Mouse (Mus musculus) stomach, embryonic 15.5 days (tissue): ENCODE measurements around the gene Ppm1a. TPM values are rescaled to one million over a fixed set of nuclear protein-coding genes. Genes with fewer than 3 reads are reported as not detected.
A peak's percentile ranks its signal among the peaks of the same experiment; 100 is the strongest.

Source experiments
- ATAC-seq: fragments of 200-750 bp; cut with Nextera tagmentation; 2 replicates; pipeline ENCODE4 v1.8.0; 2017; ENCODE audit warnings: low read depth, moderate number of reproducible peaks, moderate TSS enrichment; ENCODE audit not compliant: insufficient read depth, low FRiP score
- H3K27ac ChIP-seq: fragments of 300-500 bp; sonication (generic); 2 replicates; pipeline ENCODE4 v1.5.1; 2015; ENCODE audit warnings: mild to moderate bottlenecking, inconsistent platforms
- H3K27me3 ChIP-seq: fragments of 300-500 bp; sonication (generic); replicated peaks from 2 replicates; pipeline ENCODE4 v1.6.1; 2015; ENCODE audit warnings: inconsistent platforms
- H3K36me3 ChIP-seq: fragments of 300-500 bp; sonication (generic); 2 replicates; pipeline ENCODE4 v1.6.1; 2015; ENCODE audit warnings: inconsistent platforms
- H3K4me1 ChIP-seq: fragments of 300-500 bp; sonication (generic); 2 replicates; pipeline ENCODE4 v1.6.1; 2015; ENCODE audit warnings: inconsistent platforms
- H3K4me2 ChIP-seq: fragments of 300-500 bp; sonication (generic); 2 replicates; pipeline ENCODE4 v1.6.1; 2015; ENCODE audit warnings: mild to moderate bottlenecking, inconsistent platforms
- H3K4me3 ChIP-seq: fragments of 300-500 bp; sonication (generic); replicated peaks from 2 replicates; pipeline ENCODE4 v1.5.1; 2015; ENCODE audit warnings: inconsistent platforms
- H3K9ac ChIP-seq: fragments of 300-500 bp; sonication (generic); 2 replicates; pipeline ENCODE4 v1.6.1; 2015; ENCODE audit warnings: inconsistent platforms
- H3K9me3 ChIP-seq: fragments of 300-500 bp; sonication (generic); 2 replicates; pipeline ENCODE4 v1.6.1; 2016; ENCODE audit warnings: inconsistent platforms
- WGBS: fragments of 180-500 bp; shearing (Covaris S2); methylation state at CpG from one replicate; pipeline ENCODE4 v1.1.7; 2015; 5-methylcytosine and 5-hydroxymethylcytosine counted together
- polyA plus RNA-seq: library from polyadenylated mRNA; unstranded; fragments of >200 nt; fragmentation: Nextera tagmentation; extraction: Ambion mirVana; gene quantifications from 2 replicates; pipeline ENCODE4 v1.2.1, GENCODE M21; 2015

The Ppm1a gene
- polyA plus RNA-seq, 1 experiment from 2014 or later: 51.9 TPM

- Histone ChIP-seq H3K4me1 (no peaks in the 10 kb centered on the region), H3K27ac (no peak overlapping the region), H3K36me3 (no peaks in the 10 kb centered on the region), H3K9me3 (no peaks in the 10 kb centered on the region), H3K9ac (no peak overlapping the region), H3K4me2 (no peak overlapping the region), H3K4me3 (no peak overlapping the region), H3K27me3 (no peaks in the 10 kb centered on the region)
- no peak for ATAC-seq
- 37% methylated on average over 9 of the region's 9 CpGs for WGBS
These were observed 12.4 kb upstream of the Ppm1a start for GRCm38 (mm10) chr12:72744803-72745360.

- Histone ChIP-seq H3K4me3 (no peak overlapping the region), H3K9me3 (no peaks in the 10 kb centered on the region), H3K27ac (no peak overlapping the region), H3K27me3 (no peaks in the 10 kb centered on the region), H3K4me1 (no peaks in the 10 kb centered on the region), H3K4me2 (no peak overlapping the region), H3K9ac (no peak overlapping the region), H3K36me3 (no peaks in the 10 kb centered on the region)
- ATAC-seq: no peak
- 60% methylated on average over 14 of the region's 14 CpGs for WGBS
These were observed 11.8 kb upstream of the Ppm1a start for GRCm38 (mm10) chr12:72745486-72745885.

GRCm38 (mm10) chr12:72748341-72748740 is 8.9 kb upstream of the Ppm1a start:
- ATAC-seq: no peak
- H3K9me3 ChIP-seq: no peaks in the 10 kb centered on the region
- no peak overlapping the region for H3K4me2 ChIP-seq
- no peaks in the 10 kb centered on the region for H3K36me3 ChIP-seq
- WGBS: 75% methylated on average over 4 of the region's 4 CpGs
- H3K27me3 ChIP-seq: no peaks in the 10 kb centered on the region
- no peak overlapping the region for H3K27ac ChIP-seq
- no peaks in the 10 kb centered on the region for H3K4me1 ChIP-seq
- H3K9ac ChIP-seq: no peak overlapping the region
- H3K4me3 ChIP-seq: no peak overlapping the region

GRCm38 (mm10) chr12:72748841-72749240 is 8.4 kb upstream of the Ppm1a start:
- no peak overlapping the region for H3K4me3 ChIP-seq
- 83% methylated on average over 4 of the region's 4 CpGs for WGBS
- no peak overlapping the region for H3K9ac ChIP-seq
- no peaks in the 10 kb centered on the region for H3K36me3 ChIP-seq
- H3K4me1 ChIP-seq: no peaks in the 10 kb centered on the region
- no peak for ATAC-seq
- no peaks in the 10 kb centered on the region for H3K9me3 ChIP-seq
- no peak overlapping the region for H3K4me2 ChIP-seq
- no peaks in the 10 kb centered on the region for H3K27me3 ChIP-seq
- no peak overlapping the region for H3K27ac ChIP-seq

GRCm38 (mm10) chr12:72749500-72749899 is 7.8 kb upstream of the Ppm1a start:
- H3K4me3 ChIP-seq: no peak overlapping the region
- no peaks in the 10 kb centered on the region for H3K27me3 ChIP-seq
- 90% methylated on average over 2 of the region's 2 CpGs for WGBS
- no peak for ATAC-seq
- no peaks in the 10 kb centered on the region for H3K36me3 ChIP-seq
- H3K27ac ChIP-seq: no peak overlapping the region
- H3K9me3 ChIP-seq: no peaks in the 10 kb centered on the region
- H3K9ac ChIP-seq: no peak overlapping the region
- no peaks in the 10 kb centered on the region for H3K4me1 ChIP-seq
- H3K4me2 ChIP-seq: no peak overlapping the region

GRCm38 (mm10) chr12:72750016-72750415 is 7.2 kb upstream of the Ppm1a start:
- no peak overlapping the region for H3K4me3 ChIP-seq
- no peaks in the 10 kb centered on the region for H3K4me1 ChIP-seq
- no peak overlapping the region for H3K27ac ChIP-seq
- H3K36me3 ChIP-seq: no peaks in the 10 kb centered on the region
- 62% methylated on average over 5 of the region's 5 CpGs for WGBS
- no peak overlapping the region for H3K4me2 ChIP-seq
- ATAC-seq: no peak
- no peaks in the 10 kb centered on the region for H3K27me3 ChIP-seq
- H3K9ac ChIP-seq: no peak overlapping the region
- H3K9me3 ChIP-seq: no peaks in the 10 kb centered on the region

- no peak overlapping the region for H3K27ac ChIP-seq
- H3K27me3 ChIP-seq: no peaks in the 10 kb centered on the region
- 76% methylated on average over 2 of the region's 2 CpGs for WGBS
- ATAC-seq: no peak
- no peaks in the 10 kb centered on the region for H3K36me3 ChIP-seq
- H3K4me2 ChIP-seq: no peak overlapping the region
- H3K4me3 ChIP-seq: no peak overlapping the region
- H3K9ac ChIP-seq: no peak overlapping the region
- H3K4me1 ChIP-seq: no peaks in the 10 kb centered on the region
- H3K9me3 ChIP-seq: no peaks in the 10 kb centered on the region
These were observed 6.6 kb upstream of the Ppm1a start for GRCm38 (mm10) chr12:72750606-72751005.

- H3K4me2 ChIP-seq: no peak overlapping the region
- no peak overlapping the region for H3K27ac ChIP-seq
- H3K9ac ChIP-seq: no peak overlapping the region
- H3K4me3 ChIP-seq: no peak overlapping the region
- WGBS: 8% methylated on average over 1 of the region's 1 CpGs
- no peaks in the 10 kb centered on the region for H3K9me3 ChIP-seq
- H3K4me1 ChIP-seq: peaks cover 6% of the 10 kb centered on the region
- no peak for ATAC-seq
- H3K36me3 ChIP-seq: no peaks in the 10 kb centered on the region
- H3K27me3 ChIP-seq: no peaks in the 10 kb centered on the region
These were observed 341 bp downstream of the Ppm1a start for GRCm38 (mm10) chr12:72757596-72757995.

GRCm38 (mm10) chr12:72759956-72760355 is 2.7 kb downstream of the Ppm1a start:
- Histone ChIP-seq H3K9me3 (no peaks in the 10 kb centered on the region), H3K4me1 (peaks cover 10% of the 10 kb centered on the region), H3K27ac (no peak overlapping the region; the same call in 1 of the 2 replicates), H3K9ac (no peak overlapping the region), H3K27me3 (no peaks in the 10 kb centered on the region), H3K4me2 (peak overlapping the region; percentile 80), H3K4me3 (peak overlapping the region; percentile 89), H3K36me3 (no peaks in the 10 kb centered on the region)
- ATAC-seq: no peak
- WGBS: 9% methylated on average over 7 of the region's 7 CpGs

- Histone ChIP-seq H3K4me3 (peak overlapping the region; percentile 89), H3K27ac (peak overlapping the region; percentile 97), H3K9ac (peak overlapping the region; percentile 67), H3K4me2 (peak overlapping the region; percentile 80), H3K27me3 (no peaks in the 10 kb centered on the region), H3K4me1 (peaks cover 10% of the 10 kb centered on the region), H3K36me3 (no peaks in the 10 kb centered on the region), H3K9me3 (no peaks in the 10 kb centered on the region)
- under 1% methylated on average over 62 of the region's 78 CpGs for WGBS
- ATAC-seq: peak; percentile 92
These were observed 3.3 kb downstream of the Ppm1a start for GRCm38 (mm10) chr12:72760376-72761229.

- H3K9ac ChIP-seq: peak overlapping the region; percentile 99
- H3K36me3 ChIP-seq: no peaks in the 10 kb centered on the region
- 3% methylated on average over 14 of the region's 71 CpGs for WGBS
- H3K27me3 ChIP-seq: no peaks in the 10 kb centered on the region
- peak overlapping the region; percentile 89 for H3K4me3 ChIP-seq
- no peaks in the 10 kb centered on the region for H3K9me3 ChIP-seq
- peak overlapping the region; percentile 97 for H3K27ac ChIP-seq
- H3K4me1 ChIP-seq: peaks cover 10% of the 10 kb centered on the region
- peak overlapping the region; percentile 58 for H3K4me2 ChIP-seq
- ATAC-seq: peak; percentile 43; the same call in 1 of the 2 replicates
These were observed 4.0 kb downstream of the Ppm1a start for GRCm38 (mm10) chr12:72761230-72761648.

GRCm38 (mm10) chr12:72761649-72762261 is 4.5 kb downstream of the Ppm1a start:
- Histone ChIP-seq H3K9me3 (no peaks in the 10 kb centered on the region), H3K4me3 (peak overlapping the region; percentile 89), H3K27ac (peak overlapping the region; percentile 97), H3K4me1 (peaks cover 10% of the 10 kb centered on the region), H3K36me3 (no peaks in the 10 kb centered on the region), H3K4me2 (peak overlapping the region; percentile 58), H3K9ac (peak overlapping the region; percentile 99), H3K27me3 (no peaks in the 10 kb centered on the region)
- under 1% methylated on average over 36 of the region's 43 CpGs for WGBS
- peak; percentile 76 for ATAC-seq
